Mouse (Mus musculus) mouse embryonic stem cell (cell line): ENCODE measurements around the gene Cabin1.

ENCODE experiments used
- in situ Hi-C, 2 experiments: fragments of 300-500 bp; cut with MboI; formaldehyde crosslinking; loops; 1 replicate in 1 of 2; 3 replicates in 1 of 2; pipeline ENCODE4 v1.14.3; 2019 to 2020; ENCODE audit warnings: low sequenced_read_pairs in 2 of 2, low pct_unique_long_range_greater_than_20kb in 1 of 2, mixed read lengths in 1 of 2; ENCODE audit not compliant: unreplicated experiment in 1 of 2

Gene Cabin1

DNA sequence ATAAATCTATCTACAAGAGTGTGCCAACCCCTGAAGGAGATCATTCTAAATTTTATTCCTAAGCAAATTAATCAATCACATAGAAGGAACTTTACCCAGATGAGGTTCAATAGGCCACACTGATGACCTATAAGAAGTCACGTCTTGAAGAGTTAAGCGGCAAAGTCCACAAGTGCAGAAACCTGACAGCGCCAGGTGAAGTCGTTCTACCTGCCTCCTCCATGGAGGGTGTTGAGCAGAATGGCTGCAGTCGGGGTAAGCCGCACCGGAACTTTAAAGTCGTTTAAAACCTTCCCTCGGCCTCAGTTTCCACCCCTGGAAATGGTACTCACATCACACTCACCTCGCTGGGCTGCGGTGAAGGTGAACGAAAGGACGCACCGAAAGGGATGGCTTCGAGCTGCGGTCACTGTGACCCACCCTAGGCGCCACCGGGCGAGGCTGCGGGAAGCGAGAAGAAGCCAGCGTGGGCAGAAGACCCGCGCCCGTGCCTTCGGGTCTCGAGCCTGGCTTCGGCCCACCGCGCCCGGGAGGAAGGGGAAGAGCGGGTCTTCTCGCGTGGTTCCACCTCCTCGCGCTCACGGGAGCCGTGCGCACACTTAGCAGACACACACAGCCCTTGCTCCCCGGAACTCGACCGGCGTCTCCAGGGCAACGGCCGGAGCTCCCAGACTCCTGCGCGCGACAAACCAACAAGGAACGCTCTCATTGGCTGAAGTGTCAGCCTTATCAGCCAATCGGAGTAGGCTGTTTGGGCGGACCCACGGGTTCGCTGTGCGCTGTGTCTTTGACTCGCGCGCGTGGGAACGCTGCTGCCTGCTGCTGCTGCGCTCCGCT lies at the start of gene Cabin1:
Gene Cabin1 (minus strand): TSS at position 660 of the 837 bp plus-strand sequence.
- in situ Hi-C loops, result no loop called here

DNA sequence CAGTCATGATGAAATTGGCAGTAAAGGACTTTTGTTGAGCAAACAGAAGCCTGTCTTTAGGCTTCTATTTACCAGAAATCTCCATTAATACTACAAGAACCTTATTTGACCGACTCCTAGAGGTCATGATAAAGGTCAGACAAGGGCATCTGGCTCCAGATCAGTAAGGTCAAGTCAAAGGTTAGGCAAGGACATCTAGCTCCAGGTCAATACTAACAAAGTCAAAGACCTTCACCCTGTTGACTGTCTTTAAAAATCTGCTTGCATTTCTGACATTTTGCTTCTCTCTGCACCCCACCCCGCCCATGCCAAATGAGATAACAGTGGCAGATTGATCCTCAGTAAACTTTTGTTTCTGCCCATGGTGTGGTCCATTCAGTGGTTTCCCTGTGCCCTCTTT lies 40.1 kb upstream of the Cabin1 start:
- in situ Hi-C loops, result no loop called here

GRCm38 (mm10) chr10:75798176-75798696 lies 34.1 kb upstream of the Cabin1 start, which contains the start of gene Gstt1:
Gene Gstt1, minus strand, starts transcription at chr10:75798584.
- in situ Hi-C loops, result no loop called here

DNA sequence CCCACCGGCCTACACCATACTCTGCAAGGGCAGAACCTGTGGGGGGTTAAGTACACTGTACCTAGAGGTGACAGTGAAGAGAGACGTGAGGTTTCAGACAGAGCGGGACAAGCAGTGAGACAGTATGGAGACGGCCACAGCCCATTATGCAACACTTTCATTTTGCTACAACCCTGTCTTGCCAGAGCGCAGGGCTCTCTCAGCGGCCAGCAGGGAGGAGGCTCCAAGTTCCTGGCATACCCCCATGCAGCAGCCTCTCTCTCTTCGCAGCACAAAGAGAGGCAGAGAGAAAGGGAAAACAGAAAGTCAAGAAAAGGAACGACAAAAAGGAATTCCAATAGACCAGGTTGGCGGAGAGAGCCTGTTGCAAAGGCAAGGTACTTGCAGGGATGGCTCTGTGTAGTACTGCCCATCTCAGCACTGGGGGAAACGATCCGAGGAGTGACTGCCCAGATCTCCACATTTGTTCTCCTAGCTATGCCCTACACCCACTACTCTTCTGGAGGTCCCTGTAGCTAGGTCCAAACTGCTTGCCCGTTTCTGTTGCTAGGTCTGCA lies 33.6 kb upstream of the Cabin1 start:
- in situ Hi-C loops, result no loop called here

GRCm38 (mm10) chr10:75796731-75797516 lies 32.8 kb upstream of the Cabin1 start:
- in situ Hi-C loops, result no loop called here

GRCm38 (mm10) chr10:75794880-75795279 lies 30.7 kb upstream of the Cabin1 start:
- in situ Hi-C loops, result no loop called here

DNA sequence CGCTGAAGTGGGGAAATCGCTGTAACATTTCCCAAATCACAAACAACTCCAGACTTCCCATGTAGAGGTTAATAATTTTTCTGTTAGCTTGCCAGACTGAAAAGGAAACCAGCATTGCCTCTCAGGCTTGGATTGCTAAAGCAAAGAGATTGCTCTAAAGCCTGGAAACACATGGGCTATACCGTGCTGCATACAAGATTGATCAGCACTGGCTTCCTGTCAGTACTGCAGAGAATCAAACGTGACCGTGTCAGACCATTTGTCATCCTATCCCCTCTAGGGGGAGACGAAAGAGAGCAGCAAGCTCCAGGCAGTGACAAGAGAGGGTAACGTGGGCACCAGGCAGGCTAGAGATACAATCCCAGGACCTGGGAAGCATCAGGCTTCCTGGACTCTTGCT lies 26.6 kb upstream of the Cabin1 start:
- in situ Hi-C loops, result no loop called here

DNA sequence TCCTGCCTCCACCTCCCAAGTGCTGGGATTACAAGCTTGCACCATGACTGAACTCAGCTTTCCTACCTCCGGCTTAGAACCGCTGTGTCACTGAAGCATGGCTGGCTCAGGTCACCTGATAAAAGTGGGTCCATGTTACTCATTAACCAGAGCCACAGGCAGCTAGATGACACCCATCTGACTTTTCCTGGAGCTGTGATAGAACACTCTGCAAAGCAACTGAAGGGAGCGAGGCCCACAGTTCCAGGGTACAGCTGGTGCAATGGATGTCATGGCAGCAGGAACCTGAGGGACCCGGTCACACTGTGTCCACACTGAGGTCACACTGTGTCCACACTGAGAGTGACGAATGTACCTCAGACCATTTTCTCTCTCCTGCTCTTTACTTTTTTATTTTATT lies 25.7 kb upstream of the Cabin1 start:
- in situ Hi-C loops, result no loop called here

GRCm38 (mm10) chr10:75789081-75789735 lies 25.1 kb upstream of the Cabin1 start:
- in situ Hi-C loops, result no loop called here

DNA sequence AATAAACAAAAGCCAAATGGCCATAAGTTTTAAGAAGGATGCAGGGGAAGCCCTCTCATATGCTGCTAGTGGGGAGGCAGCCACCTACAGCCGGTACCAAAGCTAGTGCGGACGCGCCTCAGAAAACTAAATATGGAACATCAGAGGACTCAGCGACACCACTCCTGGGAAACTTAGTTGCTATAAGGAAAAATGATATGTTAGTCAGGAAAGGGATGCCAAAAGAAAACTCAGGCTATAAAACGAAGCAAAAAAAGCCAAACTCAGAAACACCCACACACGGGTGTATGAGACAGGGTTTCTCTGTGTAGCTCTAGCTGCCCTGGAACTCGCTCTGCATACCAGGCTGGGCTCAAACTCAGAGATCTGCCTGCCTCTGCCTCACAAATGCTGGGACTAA lies 24.1 kb upstream of the Cabin1 start:
- in situ Hi-C loops, result no loop called here

DNA sequence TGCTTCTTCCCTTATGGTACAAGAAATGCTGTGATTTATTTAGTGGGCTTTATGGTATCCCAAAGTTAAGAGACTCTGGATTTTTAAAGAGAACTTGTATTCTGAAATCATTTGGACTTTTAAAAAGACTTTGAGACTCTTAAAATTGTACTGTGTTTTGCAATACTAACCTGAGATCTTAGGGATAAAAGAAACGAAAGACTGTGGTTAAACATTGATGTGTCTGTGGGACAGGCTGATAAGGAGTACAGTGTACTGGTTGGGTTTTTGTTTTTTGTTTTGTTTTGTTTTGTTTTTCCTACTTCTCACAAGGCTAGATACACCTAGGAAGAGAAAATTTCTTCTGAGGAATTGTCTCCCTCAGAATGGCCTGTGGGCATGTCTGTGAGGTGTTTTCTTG lies 21.3 kb upstream of the Cabin1 start:
- in situ Hi-C loops, result no loop called here

DNA sequence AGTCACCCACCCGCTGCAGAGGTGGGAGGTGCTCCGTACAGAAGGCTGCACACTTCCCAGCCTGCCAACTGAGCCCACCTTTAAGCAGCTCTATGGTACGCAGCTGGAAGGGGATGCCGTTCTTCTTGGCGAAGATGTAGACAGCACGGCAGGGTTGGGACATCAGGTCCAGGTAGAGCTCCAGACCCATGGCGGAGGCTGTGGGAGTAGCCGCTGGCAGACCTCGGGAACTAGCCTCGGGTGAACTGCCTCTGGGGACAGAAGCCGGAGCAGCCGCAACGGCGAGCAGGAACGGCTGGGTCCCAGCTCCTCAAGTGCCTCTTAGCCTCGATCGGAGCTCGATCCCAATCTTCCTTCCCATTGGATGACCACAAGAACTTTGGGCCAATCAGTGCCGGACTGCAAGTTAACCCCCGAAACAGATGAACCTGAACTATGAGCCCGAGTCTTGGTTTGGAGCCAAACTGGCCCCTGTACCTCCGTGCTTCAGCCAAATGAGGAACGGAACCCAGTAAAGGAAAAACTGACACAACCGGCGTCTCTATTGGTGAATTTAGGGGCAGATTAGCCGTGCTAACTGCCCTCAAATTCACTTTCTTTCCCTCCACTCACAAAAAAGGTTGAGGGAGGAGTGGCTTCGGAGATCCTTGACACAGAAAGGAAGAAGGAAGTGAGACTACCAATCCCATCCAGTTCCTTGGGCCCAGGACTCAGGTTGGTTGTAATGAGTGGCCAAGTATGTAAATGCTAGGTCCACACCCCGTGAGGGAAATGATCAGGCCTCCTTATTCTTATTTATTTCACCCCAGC lies 16.8 kb upstream of the Cabin1 start, which contains the start of the genes Gm20441 and Gstt3:
Gene Gm20441 (minus strand): TSS at position 186 of the 810 bp plus-strand sequence.
Gene Gstt3 (minus strand): TSS at position 646 of the 810 bp plus-strand sequence.
- in situ Hi-C loops, result no loop called here

DNA sequence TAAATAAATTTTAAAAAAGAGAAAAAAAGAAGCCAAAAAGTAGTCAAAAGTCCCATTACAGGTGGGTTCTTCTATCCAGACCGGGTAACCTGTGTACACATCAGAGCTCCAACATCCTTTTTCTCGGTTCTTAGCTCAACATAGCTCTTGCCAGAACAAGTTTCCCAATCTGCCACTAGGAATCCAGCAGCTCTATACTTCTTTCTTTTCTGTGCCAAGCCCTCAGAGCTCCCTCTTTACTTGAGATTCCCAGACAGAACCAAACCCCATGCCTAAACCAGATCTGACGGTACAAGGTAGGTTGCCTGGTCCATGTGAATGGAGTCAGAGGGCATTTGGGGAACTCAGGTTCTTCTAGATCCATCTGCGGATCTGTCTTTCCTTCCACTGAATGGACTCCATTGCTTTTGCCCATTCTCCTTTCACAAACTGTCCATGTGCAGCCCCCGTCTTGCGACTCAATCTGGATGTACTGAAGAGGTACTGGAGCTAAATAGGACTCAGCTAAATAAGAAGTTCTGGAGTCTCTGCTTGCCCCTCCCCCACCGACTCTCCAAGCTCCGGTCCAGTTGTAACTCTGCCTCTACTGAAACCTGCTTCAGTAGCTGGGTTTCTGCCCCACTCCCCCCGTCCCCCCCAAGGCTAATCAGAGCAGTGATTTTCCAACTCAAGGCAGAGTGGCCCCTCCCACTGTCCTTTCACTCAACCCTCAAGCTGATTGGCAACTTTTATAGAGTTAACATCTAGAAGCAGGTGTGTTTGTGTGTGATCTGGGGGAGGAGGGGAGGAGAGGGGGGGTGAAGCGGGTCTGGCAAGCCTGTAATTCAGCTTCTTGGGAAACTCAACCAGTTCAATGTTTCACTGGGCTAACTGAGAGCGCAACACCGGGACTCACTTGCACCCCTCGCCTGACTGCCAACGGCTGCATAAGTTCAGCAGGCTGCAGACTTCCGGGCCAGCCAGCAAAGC lies 15.3 kb upstream of the Cabin1 start:
- in situ Hi-C loops, result no loop called here

- in situ Hi-C loops, result no loop called here
These were observed 13.7 kb upstream of the Cabin1 start for GRCm38 (mm10) chr10:75777885-75778284.

GRCm38 (mm10) chr10:75776562-75776961 lies 12.4 kb upstream of the Cabin1 start:
- in situ Hi-C loops, result no loop called here

- in situ Hi-C loops, result no loop called here
These were observed 10.4 kb upstream of the Cabin1 start for GRCm38 (mm10) chr10:75774587-75774986.

GRCm38 (mm10) chr10:75774102-75774501 lies 10.0 kb upstream of the Cabin1 start:
- in situ Hi-C loops, result no loop called here
